In genomic region chr3:87804038-87804677, GRCm38 (mm10) we compare ENCODE assay signal across 8 mouse cellular contexts. TPM values are rescaled to one million over a fixed set of nuclear protein-coding genes. Genes with fewer than 3 reads are reported as not detected.
DNase-seq lines count a peak whose midpoint lies in the region; ATAC-seq and TF ChIP-seq lines count a peak whose summit lies in the region.

No protein-coding gene starts in this region.

- H3K36me3 ChIP-seq in kidney, embryonic 15.5 days = no peaks in the 10 kb centered on the region
- H3K36me3 ChIP-seq in midbrain, embryonic 16.5 days (ENCODE audit: control insufficient read depth, insufficient read depth, low read length) = no peaks in the 10 kb centered on the region

- DNase-seq in kidney, postnatal 14 days = no peak
- DNase-seq in induced T-regulatory cell, adult 2 months (ENCODE audit: low read depth) = peak; percentile 74
- DNase-seq in frontal cortex, postnatal 25 days (ENCODE audit: low spot score in 2 of 2) = no peak
- no peak for DNase-seq in cerebellum, postnatal 25 days

- WGBS in kidney, embryonic 15.5 days = 2% methylated on average over 26 of the region's 26 CpGs
- WGBS in bone marrow, adult 2 months = 2% methylated on average over 26 of the region's 26 CpGs
- 4% methylated on average over 26 of the region's 26 CpGs for WGBS in midbrain, embryonic 16.5 days

- H3K4me2 ChIP-seq in kidney, embryonic 15.5 days = peak overlapping the region; percentile 61
- H3K4me2 ChIP-seq in midbrain, embryonic 16.5 days (ENCODE audit: low read length) = peak overlapping the region; percentile 56

- ATAC-seq in kidney, embryonic 15.5 days (replicated peaks; ENCODE audit: low FRiP score) = no peak
- 0 out of 2 replicates have a peak, but pooled peaks have one; percentile 21 for ATAC-seq in midbrain, embryonic 16.5 days
- no peak; the same call in 1 of the 2 replicates for ATAC-seq in frontal cortex, adult (ENCODE audit: low TSS enrichment)

- peaks cover 99% of the 10 kb centered on the region for H3K27me3 ChIP-seq in kidney, embryonic 15.5 days
- H3K27me3 ChIP-seq in midbrain, embryonic 16.5 days (ENCODE audit: control insufficient read depth, insufficient read depth, low read depth, low read length) = peaks cover 28% of the 10 kb centered on the region

- H3K27ac ChIP-seq in kidney, embryonic 15.5 days = no peak overlapping the region
- no peak overlapping the region for H3K27ac ChIP-seq in bone marrow, adult 2 months (ENCODE audit: control insufficient read depth, insufficient read depth, low read depth, low read length, poor library complexity)
- H3K27ac ChIP-seq in midbrain, embryonic 16.5 days (ENCODE audit: low read length) = no peak overlapping the region

- H3K4me1 ChIP-seq in kidney, embryonic 15.5 days = peaks cover 10% of the 10 kb centered on the region; the same call in 1 of the 2 replicates
- H3K4me1 ChIP-seq in bone marrow, adult 2 months (ENCODE audit: control insufficient read depth, insufficient read depth, low read length) = no peaks in the 10 kb centered on the region
- peaks cover 4% of the 10 kb centered on the region; the same call in 1 of the 2 replicates for H3K4me1 ChIP-seq in midbrain, embryonic 16.5 days (ENCODE audit: control insufficient read depth, insufficient read depth, low read length)

- peak overlapping the region; percentile 32 for H3K4me3 ChIP-seq in kidney, embryonic 15.5 days (replicated peaks)
- peak overlapping the region; percentile 29 for H3K4me3 ChIP-seq in bone marrow, adult 2 months (replicated peaks; ENCODE audit: control insufficient read depth, low read depth, low read length)
- H3K4me3 ChIP-seq in midbrain, embryonic 16.5 days (ENCODE audit: low read depth, low read length) = peak overlapping the region; percentile 27

- H3K9me3 ChIP-seq in kidney, embryonic 15.5 days (replicated peaks) = no peaks in the 10 kb centered on the region
- H3K9me3 ChIP-seq in midbrain, embryonic 16.5 days (replicated peaks; ENCODE audit: control insufficient read depth, low read length, poor library complexity, severe bottlenecking) = no peaks in the 10 kb centered on the region

- TF ChIP-seq POLR2A in bone marrow, adult 2 months (IDR thresholded peaks at IDR 0.05; ENCODE audit: borderline replicate concordance, control insufficient read depth, low read depth, low read length) = no peak

- no peak overlapping the region for H3K9ac ChIP-seq in kidney, embryonic 15.5 days
- peak overlapping the region; percentile 28; the same call in 1 of the 2 replicates for H3K9ac ChIP-seq in midbrain, embryonic 16.5 days (ENCODE audit: low read depth, low read length)

- no peak for TF ChIP-seq CTCF in bone marrow, adult 2 months (IDR thresholded peaks at IDR 0.05; ENCODE audit: control insufficient read depth, insufficient read depth, low read length)

RNA-seq across cellular contexts. Expression of gene Insrr, which starts 7.4 kb away (rescaled TPM):
- 1.2 and 1.5 TPM in 2 replicates for polyA plus RNA-seq in kidney, embryonic 15.5 days (2015; fragmentation: Nextera tagmentation; extraction: Ambion mirVana)
- polyA plus RNA-seq in bone marrow, adult 2 months (2011; ENCODE audit: insufficient read depth, insufficient read length, low replicate concordance, missing spikeins) = not detected in 2 replicates
- polyA plus RNA-seq in midbrain, embryonic 16.5 days (2015; fragmentation: Nextera tagmentation; extraction: Ambion mirVana) = 0.43 and 0.86 TPM in 2 replicates

RNA-seq across cellular contexts. Expression of gene Ntrk1, which starts 9.2 kb away (rescaled TPM):
- 6.1 and 8.4 TPM in 2 replicates for polyA plus RNA-seq in kidney, embryonic 15.5 days (2015; fragmentation: Nextera tagmentation; extraction: Ambion mirVana)
- polyA plus RNA-seq in bone marrow, adult 2 months (2011; ENCODE audit: insufficient read depth, insufficient read length, low replicate concordance, missing spikeins) = not detected in 2 replicates
- polyA plus RNA-seq in midbrain, embryonic 16.5 days (2015; fragmentation: Nextera tagmentation; extraction: Ambion mirVana) = 1.3 and 1.4 TPM in 2 replicates

RNA-seq across cellular contexts. Expression of gene Pear1, which starts 19.9 kb away (rescaled TPM):
- 40.8 and 51.0 TPM in 2 replicates for polyA plus RNA-seq in kidney, embryonic 15.5 days (2015; fragmentation: Nextera tagmentation; extraction: Ambion mirVana)
- polyA plus RNA-seq in bone marrow, adult 2 months (2011; ENCODE audit: insufficient read depth, insufficient read length, low replicate concordance, missing spikeins) = 17.6 and 22.4 TPM in 2 replicates
- 6.6 and 6.7 TPM in 2 replicates for polyA plus RNA-seq in midbrain, embryonic 16.5 days (2015; fragmentation: Nextera tagmentation; extraction: Ambion mirVana)

RNA-seq across cellular contexts. Expression of gene Sh2d2a, which starts 42.4 kb away (rescaled TPM):
- 0.09 TPM in 1 of 2 replicates, not detected in the other for polyA plus RNA-seq in kidney, embryonic 15.5 days (2015; fragmentation: Nextera tagmentation; extraction: Ambion mirVana)
- 0.79 and 3.0 TPM in 2 replicates for polyA plus RNA-seq in bone marrow, adult 2 months (2011; ENCODE audit: insufficient read depth, insufficient read length, low replicate concordance, missing spikeins)
- polyA plus RNA-seq in midbrain, embryonic 16.5 days (2015; fragmentation: Nextera tagmentation; extraction: Ambion mirVana) = not detected in 2 replicates

RNA-seq across cellular contexts. Expression of gene Lrrc71, which starts 55.7 kb away (rescaled TPM):
- 0.66 and 0.84 TPM in 2 replicates for polyA plus RNA-seq in kidney, embryonic 15.5 days (2015; fragmentation: Nextera tagmentation; extraction: Ambion mirVana)
- polyA plus RNA-seq in bone marrow, adult 2 months (2011; ENCODE audit: insufficient read depth, insufficient read length, low replicate concordance, missing spikeins) = 1.4 and 11.7 TPM in 2 replicates
- polyA plus RNA-seq in midbrain, embryonic 16.5 days (2015; fragmentation: Nextera tagmentation; extraction: Ambion mirVana) = 1.3 TPM in 2 replicates
